Mouse (Mus musculus): ENCODE measurements around the gene Rbmx. TPM values are rescaled to one million over a fixed set of nuclear protein-coding genes. Genes with fewer than 3 reads are reported as not detected.

Gene Rbmx
- total RNA-seq (2023), result 60.5 to 70.5 TPM (median 62.4 TPM) in 4 replicates

GRCm38 (mm10) chrX:57392367-57393246 lies at the start of gene Rbmx:
Gene Rbmx (minus strand): TSS chrX:57393036.

GRCm38 (mm10) chrX:57408769-57409168 lies 15.9 kb upstream of the Rbmx start, which contains the start of gene Gm364:
Gene Gm364 (plus strand): TSS chrX:57409154.

GRCm38 (mm10) chrX:57338371-57339211 lies 54.2 kb downstream of the Rbmx start, which contains the start of gene Arhgef6:
Gene Arhgef6 (minus strand): TSS chrX:57338729.

Other genes with a start within 250 kb of the Rbmx start
- not detected in 4 replicates for gene Cd40lg, start 180.9 kb downstream of the Rbmx start, total RNA-seq (2023)
- gene Arhgef6, start 54.3 kb downstream of the Rbmx start, total RNA-seq (2023), result 102 to 125 TPM (median 115 TPM) in 4 replicates
- gene Gm364, start 16.1 kb upstream of the Rbmx start, total RNA-seq (2023), result not detected in 4 replicates
- gene Gpr101, start 110.7 kb upstream of the Rbmx start, total RNA-seq (2023), result not detected in 4 replicates